Mouse (Mus musculus) left cerebral cortex, postnatal 14 days (tissue): ENCODE measurements at regions not wholly inside any gene's neighbourhood (a gene's known extent, or its start where the extent isn't known, plus 50 kb on each side); places are given as distances from the start of the nearest gene placed in this dataset.

Source experiments
- DNase-seq, 2 experiments: peaks; one replicate each; pipeline ENCODE4 v3.0.0; 2021 to 2022; ENCODE audit warnings: low spot score in 2 of 2, mixed read lengths in 1 of 2
- intact Hi-C: fragments of 180-260 bp; cut with DNase I; formaldehyde crosslinking; loops from one replicate; pipeline ENCODE4 v1.15.1; 2025

DNA sequence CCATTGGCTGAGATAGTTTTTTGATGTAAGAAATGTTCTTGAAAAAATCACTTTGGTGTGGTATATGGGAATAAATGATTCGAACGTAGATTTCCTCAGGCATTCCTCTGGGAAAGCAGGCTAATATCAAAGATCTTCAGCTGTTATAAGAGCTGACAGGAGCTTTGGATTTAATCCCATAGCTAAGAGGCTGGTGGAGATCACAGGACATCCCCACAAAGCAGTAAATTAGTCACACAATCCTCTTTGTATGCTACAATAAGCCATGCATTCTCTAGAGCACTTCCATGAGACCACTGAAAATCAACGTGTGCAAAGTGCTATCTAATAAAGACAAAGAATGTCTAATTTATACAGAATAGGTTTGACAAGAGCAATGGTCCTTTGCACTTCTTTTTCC, 643.9 kb upstream of the Impad1 start:
- DNase-seq, result no peak
- intact Hi-C loops, result no loop called here
